Mouse (Mus musculus) olfactory bulb, adult 2 months (tissue): Measurements from ENCODE around the gene Gstm3.
"Not testable (repeated sequence)": the region's sequence is repeated elsewhere in the genome, so short reads cannot be mapped to it uniquely, and the experiment has no call there.

Experiments used
- CTCF ChIP-seq: fragments of 200-500 bp; IDR thresholded peaks from 2 replicates; pipeline ENCODE4 v1.5.1; 2012; ENCODE audit warnings: low read depth, mild to moderate bottlenecking, low read length, moderate library complexity; ENCODE audit not compliant: insufficient read depth
- POLR2A ChIP-seq: fragments of 200-500 bp; IDR thresholded peaks from 2 replicates; pipeline ENCODE4 v1.6.1; 2012; ENCODE audit warnings: mild to moderate bottlenecking, low read depth, low read length, moderate library complexity; ENCODE audit not compliant: insufficient read depth

DNA sequence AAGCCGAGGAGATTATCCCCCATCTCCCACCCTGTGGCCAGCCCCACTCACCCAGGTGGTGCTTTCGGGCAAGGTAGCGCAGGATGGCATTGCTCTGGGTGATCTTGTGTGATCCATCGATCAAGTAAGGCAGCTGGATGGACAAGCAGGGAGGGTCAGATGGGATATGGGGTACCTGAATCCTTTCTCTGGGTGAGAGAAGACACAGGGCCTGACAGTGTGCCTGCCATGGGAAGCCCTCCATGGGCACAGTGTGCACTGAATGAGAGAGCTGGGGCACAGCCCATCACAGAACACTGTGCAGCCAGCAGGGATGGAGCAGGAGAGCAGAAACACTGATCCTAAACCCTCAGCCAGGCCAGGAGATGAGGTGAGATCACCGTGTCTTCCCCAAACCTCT lies 47.4 kb upstream of the Gstm3 start:
- not testable (repeated sequence) for TF ChIP-seq CTCF, POLR2A
